Mouse (Mus musculus) activated CD4-positive, CD25-positive, alpha-beta regulatory T cell (primary cell): ENCODE results near the gene Mecp2. TPM values are rescaled to one million over a fixed set of nuclear protein-coding genes. Genes with fewer than 3 reads are reported as not detected.

Experiments
- polyA plus RNA-seq, 2 experiments: library from polyadenylated mRNA; unstranded; fragments of 100-300 nt; shearing (Covaris generic); gene quantifications; one replicate each; pipeline ENCODE4 v1.2.1; 2017

Mecp2 gene
- 10 to 100 TPM; 27.2 to 34.9 TPM for polyA plus RNA-seq

DNA sequence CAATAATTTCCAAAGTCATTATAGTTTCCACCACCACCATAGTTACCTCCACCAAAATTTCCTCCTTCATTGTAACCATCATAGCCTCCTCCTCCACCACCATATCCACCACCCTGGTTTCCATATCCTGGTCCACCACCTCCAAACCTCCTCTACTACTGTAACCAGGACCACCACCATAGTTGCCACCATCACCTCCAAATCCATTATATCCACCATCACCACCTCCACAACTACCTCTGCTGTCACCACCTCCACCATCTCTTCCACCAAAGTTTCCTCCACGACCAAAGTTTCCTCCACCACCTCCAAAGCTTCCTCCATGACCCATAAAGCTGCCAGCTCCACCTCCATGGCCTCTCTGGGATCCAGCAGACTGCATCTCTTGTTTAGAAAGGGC lies at the start of gene Mecp2:
Gene Mecp2 (minus strand): TSS at position 101 of the 400 bp plus-strand sequence.

DNA sequence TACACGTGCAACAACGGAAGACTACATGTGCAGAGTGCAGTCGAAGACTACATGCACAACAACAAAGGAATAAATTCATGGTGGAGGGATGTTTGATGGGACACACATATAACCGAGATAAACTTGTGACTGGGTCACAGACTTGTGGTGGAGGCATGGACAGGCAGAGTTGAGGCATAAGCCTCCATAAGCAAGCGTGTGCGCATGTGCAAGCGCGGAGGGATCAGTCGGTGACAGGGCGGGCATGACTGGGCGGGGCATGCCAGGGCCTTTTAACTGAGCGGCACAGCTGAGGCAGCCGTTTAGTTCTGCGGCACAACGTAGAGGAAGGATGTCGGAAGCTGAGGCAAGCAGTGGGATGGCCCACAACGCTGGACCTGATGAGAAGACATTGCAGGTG lies 41.8 kb upstream of the Mecp2 start, which contains the start of gene Tktl1:
Gene Tktl1 (plus strand): TSS at position 301 of the 400 bp plus-strand sequence.

DNA sequence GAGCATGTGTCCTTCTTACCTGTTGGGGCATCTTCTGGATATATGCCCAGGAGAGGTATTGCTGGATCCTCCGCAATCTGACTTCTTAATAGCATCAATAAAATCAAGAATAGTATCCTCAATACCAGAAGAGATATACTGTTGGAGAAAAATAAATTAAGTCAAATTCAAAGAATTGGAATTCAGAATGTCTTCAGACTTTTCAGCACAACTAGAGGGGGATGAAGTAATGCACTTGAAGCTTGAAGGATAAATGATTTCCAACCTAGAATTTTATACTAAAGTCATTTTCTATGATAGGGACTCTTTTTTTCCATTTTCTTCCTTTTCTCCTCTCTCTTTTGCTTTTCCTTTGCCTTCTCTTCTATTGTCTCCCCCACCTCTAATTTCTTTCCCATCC lies 32.6 kb upstream of the Mecp2 start, which contains the start of gene Tex28:
Gene Tex28 (minus strand): TSS at position 101 of the 400 bp plus-strand sequence.

DNA sequence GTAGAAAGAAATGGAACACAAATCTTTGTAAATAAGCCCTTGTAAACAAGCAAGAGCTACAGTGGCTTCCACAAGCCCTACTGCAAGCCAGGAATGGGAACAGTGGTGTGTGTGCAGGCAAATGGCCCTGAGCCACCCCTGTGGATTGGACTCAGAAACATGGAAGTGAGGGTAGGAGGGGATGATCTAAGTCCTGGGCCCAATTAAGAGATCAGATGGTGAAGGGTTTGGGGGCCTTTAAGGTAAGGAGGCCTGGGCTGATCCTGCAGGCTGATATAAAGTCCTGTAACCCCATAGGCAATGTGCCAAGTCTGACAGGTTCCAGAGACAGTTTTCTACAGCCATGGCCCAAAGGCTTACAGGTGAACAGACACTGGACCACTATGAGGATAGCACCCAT lies 8.0 kb downstream of the Mecp2 start, which contains the start of gene Opn1mw:
Gene Opn1mw (plus strand): TSS at position 301 of the 400 bp plus-strand sequence.

DNA sequence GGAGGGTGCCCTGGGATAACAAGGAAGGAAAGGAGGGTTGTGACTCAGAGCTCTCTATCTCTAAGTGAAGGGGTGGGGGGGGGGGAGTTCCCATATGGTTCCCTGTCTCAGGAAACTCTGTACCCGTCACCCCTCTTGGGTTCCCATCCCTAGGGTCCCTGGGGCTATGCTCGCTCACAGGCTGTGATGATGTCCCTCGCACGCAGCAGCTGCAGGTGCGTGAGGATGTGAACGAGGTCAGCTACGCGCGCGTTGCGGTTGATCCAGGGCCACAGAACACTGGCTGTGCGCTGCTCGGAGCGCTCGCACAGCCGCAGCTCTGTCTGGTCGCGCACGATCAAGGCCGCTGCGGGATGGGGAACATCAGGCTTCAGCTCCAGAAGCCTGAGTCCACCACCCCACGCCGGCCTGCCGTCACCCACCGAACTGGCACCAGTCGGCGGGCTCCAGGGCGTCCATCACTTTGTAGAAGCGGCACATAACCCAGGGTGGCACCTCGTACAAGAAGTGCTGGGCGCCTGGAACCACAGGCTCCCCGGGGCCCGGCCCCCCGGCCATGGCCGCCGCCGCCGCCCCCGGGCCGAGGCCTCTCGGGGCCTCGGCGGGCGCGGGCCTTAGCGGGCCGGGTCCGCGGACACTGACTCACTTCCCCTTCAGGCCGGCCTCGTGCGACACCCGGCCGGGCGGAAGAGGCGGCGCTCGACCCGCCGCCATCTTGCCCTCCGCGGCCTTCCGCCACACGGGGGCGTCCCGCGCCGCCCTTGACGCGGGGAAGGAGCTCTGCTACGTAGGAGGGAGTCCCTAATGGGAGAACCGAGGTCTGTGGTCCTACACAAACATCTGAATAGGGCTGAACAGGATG lies 111.7 kb downstream of the Mecp2 start, which contains the start of gene Irak1:
Gene Irak1 (minus strand): TSS at position 731 of the 862 bp plus-strand sequence.

Other genes with a start within 250 kb of the Mecp2 start
- gene Avpr2, start 243.3 kb downstream of the Mecp2 start, polyA plus RNA-seq = 1 to 10 TPM; 2.7 to 3.1 TPM
- 10 to 100 TPM; 10.1 to 16.6 TPM for gene L1cam, start 239.3 kb downstream of the Mecp2 start, polyA plus RNA-seq
- gene Arhgap4, start 213.5 kb downstream of the Mecp2 start, polyA plus RNA-seq = 100 to 1,000 TPM; 174 to 277 TPM
- 100 to 1,000 TPM; 226 to 247 TPM for gene Naa10, start 213.4 kb downstream of the Mecp2 start, polyA plus RNA-seq
- gene Renbp, start 204.5 kb downstream of the Mecp2 start, polyA plus RNA-seq = 10 to 100 TPM in 1 of 2 experiments, 1 to 10 TPM in 1; 8.5 to 12.2 TPM
- gene Hcfc1, start 169.0 kb downstream of the Mecp2 start, polyA plus RNA-seq = 10 to 100 TPM; 25.4 to 45.1 TPM
- gene Irak1, start 111.4 kb downstream of the Mecp2 start, polyA plus RNA-seq = 100 to 1,000 TPM; 147 to 160 TPM
- not detected for gene Opn1mw, start 7.9 kb downstream of the Mecp2 start, polyA plus RNA-seq
- gene Tex28, start 32.5 kb upstream of the Mecp2 start, polyA plus RNA-seq = not detected
- 1 to 10 TPM; 1.6 to 5.7 TPM for gene Tktl1, start 41.9 kb upstream of the Mecp2 start, polyA plus RNA-seq
- gene Flna, start 114.5 kb upstream of the Mecp2 start, polyA plus RNA-seq = 100 to 1,000 TPM; 127 to 290 TPM
- 10 to 100 TPM; 69.5 to 74.3 TPM for gene Emd, start 119.3 kb upstream of the Mecp2 start, polyA plus RNA-seq
- gene Rpl10, start 135.4 kb upstream of the Mecp2 start, polyA plus RNA-seq = 10 to 100 TPM; 31.8 to 59.8 TPM
- 100 to 1,000 TPM; 107 to 144 TPM for gene Taz, start 146.5 kb upstream of the Mecp2 start, polyA plus RNA-seq
- gene Dnase1l1, start 147.0 kb upstream of the Mecp2 start, polyA plus RNA-seq = 10 to 100 TPM; 17.9 to 18.4 TPM
- 100 to 1,000 TPM; 143 to 153 TPM for gene Atp6ap1, start 161.7 kb upstream of the Mecp2 start, polyA plus RNA-seq
- gene Gdi1, start 169.6 kb upstream of the Mecp2 start, polyA plus RNA-seq = 100 to 1,000 TPM; 223 to 256 TPM
- gene Fam50a, start 177.7 kb upstream of the Mecp2 start, polyA plus RNA-seq = 10 to 100 TPM; 67.2 to 91.4 TPM
- gene Plxna3, start 193.7 kb upstream of the Mecp2 start, polyA plus RNA-seq = 1 to 10 TPM; 2.0 to 3.2 TPM
- gene Lage3, start 218.3 kb upstream of the Mecp2 start, polyA plus RNA-seq = 10 to 100 TPM; 54.4 to 73.1 TPM
- 10 to 100 TPM; 50.8 to 64.5 TPM for gene Ubl4a, start 237.9 kb upstream of the Mecp2 start, polyA plus RNA-seq
- gene Slc10a3, start 238.0 kb upstream of the Mecp2 start, polyA plus RNA-seq = 10 to 100 TPM; 27.8 to 37.9 TPM